Mouse (Mus musculus): ENCODE results near the gene Dohh.

DNA sequence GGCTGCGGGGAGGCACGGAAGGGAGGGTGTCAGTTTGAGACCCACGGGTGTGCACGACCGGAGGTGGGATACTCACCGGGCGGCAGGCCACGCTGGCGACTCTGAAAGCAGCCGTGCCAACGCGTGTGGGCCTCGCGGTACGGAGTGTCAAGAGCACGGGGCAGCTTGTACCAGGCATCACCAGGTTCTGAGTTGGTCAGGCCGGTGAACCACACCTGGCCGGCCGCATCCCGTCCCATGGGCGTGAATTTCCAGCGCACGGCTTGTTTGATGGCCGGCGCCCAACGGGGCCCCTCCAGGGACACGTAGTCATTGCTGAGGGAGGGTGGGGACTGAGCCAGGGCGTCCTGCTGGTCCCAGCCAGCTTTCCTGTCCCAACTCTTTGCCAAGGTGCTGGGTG, 19.6 kb upstream of the Dohh start:
- TF ChIP-seq CTCF (IDR thresholded peaks at IDR 0.05; ENCODE audit: low read depth) (no peak), EP300 (IDR thresholded peaks at IDR 0.05; ENCODE audit: low read depth) (no peak)

Measured in liver, postnatal 0 days (tissue).